ENCODE assay signal across 17 mouse cellular contexts in the genomic region with DNA sequence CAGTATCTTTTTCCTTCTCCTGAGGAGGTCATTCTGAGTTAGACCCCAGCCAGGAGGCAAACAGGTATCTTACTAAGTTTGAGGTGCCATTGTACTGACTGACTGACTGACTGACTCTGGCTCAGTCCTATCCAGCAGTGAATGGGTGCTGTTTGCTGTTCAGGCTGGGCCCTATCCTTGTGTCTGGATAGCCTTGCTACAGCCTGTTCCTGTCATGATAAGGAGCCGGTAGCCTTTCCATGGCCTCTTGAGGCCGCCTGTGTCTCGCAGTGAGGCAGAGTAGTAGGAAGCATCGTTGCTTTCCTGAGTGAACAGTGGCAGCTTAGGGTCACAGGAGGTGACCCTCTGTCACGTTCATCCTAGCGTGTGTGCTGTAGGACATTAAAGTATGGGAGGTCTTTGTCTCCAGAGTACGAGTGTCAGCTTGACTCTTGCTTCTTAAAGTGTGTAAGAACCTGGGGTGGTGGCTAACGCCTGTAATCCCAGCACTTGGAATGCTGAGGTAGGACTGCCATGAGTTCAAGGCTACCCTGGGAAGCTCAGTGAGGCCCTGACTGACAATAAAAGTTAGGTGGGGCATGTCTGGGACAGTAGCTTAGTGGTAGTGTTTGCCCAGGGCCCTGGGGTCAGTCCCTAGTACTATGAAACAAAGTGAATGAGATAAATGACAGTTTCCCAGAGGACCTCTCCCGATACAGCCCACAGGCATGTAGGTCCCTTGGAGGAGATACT. TPM values are rescaled to one million over a fixed set of nuclear protein-coding genes. Genes with fewer than 3 reads are reported as not detected.
DNase-seq lines count a peak whose midpoint lies in the region; ATAC-seq lines count a peak whose summit lies in the region.
"Had no signal": no experiment of that assay in that cellular context is flagged by ENCODE, and none has a peak within 500 bp of the region (broad histone marks: within the 10 kb centered on the region; RNA-seq: fewer than 3 reads in every experiment).

No protein-coding gene starts in this region.

- ATAC-seq in hindbrain, embryonic 14.5 days (ENCODE audit: low FRiP score): no peak
- ATAC-seq in intestine, embryonic 16.5 days: peak; percentile 53; the same call in 1 of the 2 replicates
- ATAC-seq in megakaryocyte, adult 5-6 weeks (ENCODE audit: poor library complexity, severe bottlenecking): 0 out of 2 replicates have a peak, but pooled peaks have one; percentile 38
- ATAC-seq: forebrain, embryonic 16.5 days had no signal

- no peaks in the 10 kb centered on the region for H3K4me1 ChIP-seq in hindbrain, embryonic 10.5 days (replicated peaks)
- H3K4me1 ChIP-seq in hindbrain, embryonic 14.5 days (replicated peaks; ENCODE audit: control insufficient read depth, insufficient read depth, low read length): no peaks in the 10 kb centered on the region
- no peaks in the 10 kb centered on the region for H3K4me1 ChIP-seq in intestine, embryonic 16.5 days (ENCODE audit: control insufficient read depth, insufficient read depth, low read length)
- H3K4me1 ChIP-seq: hindbrain, embryonic 12.5 days; lung, embryonic 15.5 days had no signal

- no peak overlapping the region for H3K4me2 ChIP-seq in hindbrain, embryonic 14.5 days (replicated peaks)
- H3K4me2 ChIP-seq in intestine, embryonic 16.5 days (ENCODE audit: low read depth, low read length): no peak overlapping the region
- H3K4me2 ChIP-seq: hindbrain, embryonic 12.5 days; lung, embryonic 15.5 days had no signal

- no peak overlapping the region for H3K4me3 ChIP-seq in hindbrain, embryonic 10.5 days
- H3K4me3 ChIP-seq in hindbrain, embryonic 14.5 days (replicated peaks; ENCODE audit: low read length): no peak overlapping the region
- H3K4me3 ChIP-seq in intestine, embryonic 16.5 days (ENCODE audit: low read length): no peak overlapping the region
- H3K4me3 ChIP-seq: hindbrain, embryonic 12.5 days; lung, embryonic 15.5 days; megakaryocyte, embryonic 14.5 days; myocyte had no signal

- WGBS in hindbrain, embryonic 10.5 days: 91% methylated on average over 9 of the region's 9 CpGs
- 91% methylated on average over 9 of the region's 9 CpGs for WGBS in hindbrain, embryonic 14.5 days
- WGBS in intestine, embryonic 16.5 days: 81% methylated on average over 9 of the region's 9 CpGs

- no peaks in the 10 kb centered on the region for H3K9me3 ChIP-seq in hindbrain, embryonic 10.5 days
- no peaks in the 10 kb centered on the region for H3K9me3 ChIP-seq in hindbrain, embryonic 14.5 days (ENCODE audit: control insufficient read depth, low read length)
- no peaks in the 10 kb centered on the region for H3K9me3 ChIP-seq in intestine, embryonic 16.5 days (ENCODE audit: control insufficient read depth, low read length)
- H3K9me3 ChIP-seq: hindbrain, embryonic 12.5 days; lung, embryonic 15.5 days; megakaryocyte, embryonic 14.5 days had no signal

- H3K36me3 ChIP-seq in hindbrain, embryonic 10.5 days: peaks cover 96% of the 10 kb centered on the region
- H3K36me3 ChIP-seq in hindbrain, embryonic 14.5 days (replicated peaks; ENCODE audit: control insufficient read depth, insufficient read depth): peaks cover 75% of the 10 kb centered on the region
- peaks cover 29% of the 10 kb centered on the region for H3K36me3 ChIP-seq in intestine, embryonic 16.5 days (ENCODE audit: control insufficient read depth, insufficient read depth, low read length)

- no peak overlapping the region for H3K9ac ChIP-seq in hindbrain, embryonic 14.5 days
- no peak overlapping the region for H3K9ac ChIP-seq in intestine, embryonic 16.5 days (ENCODE audit: low read depth, low read length)
- H3K9ac ChIP-seq: hindbrain, embryonic 12.5 days; lung, embryonic 15.5 days had no signal

- DNase-seq in hindbrain, embryonic 10.5 days (ENCODE audit: low spot score): no peak
- no peak for DNase-seq in hindbrain, embryonic 14.5 days (ENCODE audit: low spot score)
- peak; percentile 73 for DNase-seq in c-Kit-negative CD71-positive TER-119-positive erythroid progenitor cells, embryonic 14.5 days (ENCODE audit: low read depth, low spot score)
- no peak for DNase-seq in frontal cortex, postnatal 14 days (ENCODE audit: low spot score in 2 of 2)
- DNase-seq in layer of hippocampus, postnatal 36 days: no peak
- DNase-seq in right cerebral cortex, postnatal 10 days (ENCODE audit: low spot score in 2 of 2): no peak
- DNase-seq: adrenal gland, postnatal 10 days; B cell, adult 2 months; gastrocnemius, postnatal 14 days; kidney, adult 8-10 months had no signal

- H3K27me3 ChIP-seq in hindbrain, embryonic 10.5 days (ENCODE audit: insufficient read depth, poor library complexity, severe bottlenecking): no peaks in the 10 kb centered on the region
- no peaks in the 10 kb centered on the region for H3K27me3 ChIP-seq in hindbrain, embryonic 14.5 days (ENCODE audit: control insufficient read depth, insufficient read depth, low read length)
- no peaks in the 10 kb centered on the region for H3K27me3 ChIP-seq in intestine, embryonic 16.5 days (replicated peaks; ENCODE audit: control insufficient read depth, insufficient read depth, low read length)
- H3K27me3 ChIP-seq: hindbrain, embryonic 12.5 days; lung, embryonic 15.5 days; megakaryocyte, embryonic 14.5 days had no signal

- H3K27ac ChIP-seq in hindbrain, embryonic 10.5 days: peak overlapping the region; percentile 3; the same call in 1 of the 2 replicates
- no peak overlapping the region for H3K27ac ChIP-seq in hindbrain, embryonic 14.5 days
- H3K27ac ChIP-seq in intestine, embryonic 16.5 days (ENCODE audit: low read length): no peak overlapping the region
- H3K27ac ChIP-seq: hindbrain, embryonic 12.5 days; lung, embryonic 15.5 days had no signal

RNA-seq across cellular contexts. Expression of gene Dnajc11, which starts 24.3 kb away (rescaled TPM):
- 102 and 108 TPM in 2 replicates for polyA plus RNA-seq in hindbrain, embryonic 10.5 days (2016; fragmentation: Nextera tagmentation; extraction: Ambion mirVana)
- 72.0 TPM in 2 replicates for polyA plus RNA-seq in hindbrain, embryonic 14.5 days (2014; fragmentation: Nextera tagmentation; extraction: Ambion mirVana)
- 71.0 and 73.6 TPM in 2 replicates for polyA plus RNA-seq in intestine, embryonic 16.5 days (2015; fragmentation: Nextera tagmentation; extraction: Ambion mirVana)
- 18.1 and 18.5 TPM in 2 replicates for total RNA-seq in megakaryocyte, adult 5-6 weeks (2015)
- total RNA-seq in megakaryocyte, adult 5-6 weeks (2017): 34.7 and 39.4 TPM in 2 replicates
- 10 to 100 TPM; 62.0 to 63.1 TPM for total RNA-seq in layer of hippocampus, postnatal 36 days (2021)

RNA-seq across cellular contexts. Expression of gene Thap3, which starts 31.0 kb away (rescaled TPM):
- 34.5 and 36.2 TPM in 2 replicates for polyA plus RNA-seq in hindbrain, embryonic 10.5 days (2016; fragmentation: Nextera tagmentation; extraction: Ambion mirVana)
- polyA plus RNA-seq in hindbrain, embryonic 14.5 days (2014; fragmentation: Nextera tagmentation; extraction: Ambion mirVana): 22.2 and 25.1 TPM in 2 replicates
- polyA plus RNA-seq in intestine, embryonic 16.5 days (2015; fragmentation: Nextera tagmentation; extraction: Ambion mirVana): 27.0 and 29.0 TPM in 2 replicates
- total RNA-seq in megakaryocyte, adult 5-6 weeks (2015): 9.6 and 11.2 TPM in 2 replicates
- 10.3 and 12.9 TPM in 2 replicates for total RNA-seq in megakaryocyte, adult 5-6 weeks (2017)
- 10 to 100 TPM; 24.6 to 29.9 TPM for total RNA-seq in layer of hippocampus, postnatal 36 days (2021)

RNA-seq across cellular contexts. Expression of gene Phf13, which starts 38.3 kb away (rescaled TPM):
- 30.7 TPM in 2 replicates for polyA plus RNA-seq in hindbrain, embryonic 10.5 days (2016; fragmentation: Nextera tagmentation; extraction: Ambion mirVana)
- polyA plus RNA-seq in hindbrain, embryonic 14.5 days (2014; fragmentation: Nextera tagmentation; extraction: Ambion mirVana): 20.6 and 26.4 TPM in 2 replicates
- 15.5 and 16.7 TPM in 2 replicates for polyA plus RNA-seq in intestine, embryonic 16.5 days (2015; fragmentation: Nextera tagmentation; extraction: Ambion mirVana)
- total RNA-seq in megakaryocyte, adult 5-6 weeks (2015): 3.9 and 5.6 TPM in 2 replicates
- total RNA-seq in megakaryocyte, adult 5-6 weeks (2017): 4.0 and 4.5 TPM in 2 replicates
- 10 to 100 TPM; 11.1 to 11.6 TPM for total RNA-seq in layer of hippocampus, postnatal 36 days (2021)

RNA-seq across cellular contexts. Expression of gene Klhl21, which starts 50.9 kb away (rescaled TPM):
- 7.7 and 8.7 TPM in 2 replicates for polyA plus RNA-seq in hindbrain, embryonic 10.5 days (2016; fragmentation: Nextera tagmentation; extraction: Ambion mirVana)
- polyA plus RNA-seq in hindbrain, embryonic 14.5 days (2014; fragmentation: Nextera tagmentation; extraction: Ambion mirVana): 2.5 and 3.2 TPM in 2 replicates
- polyA plus RNA-seq in intestine, embryonic 16.5 days (2015; fragmentation: Nextera tagmentation; extraction: Ambion mirVana): 7.4 and 8.3 TPM in 2 replicates
- total RNA-seq in megakaryocyte, adult 5-6 weeks (2015): 2.6 and 3.8 TPM in 2 replicates
- total RNA-seq in megakaryocyte, adult 5-6 weeks (2017): 3.1 and 4.1 TPM in 2 replicates
- 10 to 100 TPM; 20.5 to 21.4 TPM for total RNA-seq in layer of hippocampus, postnatal 36 days (2021)
